Mouse (Mus musculus) G1E (cell line): Measurements from ENCODE around the gene Cavin2.
A peak's percentile ranks its signal among the peaks of the same experiment; 100 is the strongest.

Experiments used
- CTCF ChIP-seq: IDR thresholded peaks from 2 replicates; pipeline ENCODE4 v1.5.1; 2012; ENCODE audit warnings: low read depth, low read length, inconsistent platforms, mixed read lengths
- TAL1 ChIP-seq: conservative IDR thresholded peaks from 2 replicates; pipeline ENCODE4 v1.6.1; 2012; ENCODE audit warnings: low read depth, low read length, inconsistent platforms, mixed read lengths

DNA sequence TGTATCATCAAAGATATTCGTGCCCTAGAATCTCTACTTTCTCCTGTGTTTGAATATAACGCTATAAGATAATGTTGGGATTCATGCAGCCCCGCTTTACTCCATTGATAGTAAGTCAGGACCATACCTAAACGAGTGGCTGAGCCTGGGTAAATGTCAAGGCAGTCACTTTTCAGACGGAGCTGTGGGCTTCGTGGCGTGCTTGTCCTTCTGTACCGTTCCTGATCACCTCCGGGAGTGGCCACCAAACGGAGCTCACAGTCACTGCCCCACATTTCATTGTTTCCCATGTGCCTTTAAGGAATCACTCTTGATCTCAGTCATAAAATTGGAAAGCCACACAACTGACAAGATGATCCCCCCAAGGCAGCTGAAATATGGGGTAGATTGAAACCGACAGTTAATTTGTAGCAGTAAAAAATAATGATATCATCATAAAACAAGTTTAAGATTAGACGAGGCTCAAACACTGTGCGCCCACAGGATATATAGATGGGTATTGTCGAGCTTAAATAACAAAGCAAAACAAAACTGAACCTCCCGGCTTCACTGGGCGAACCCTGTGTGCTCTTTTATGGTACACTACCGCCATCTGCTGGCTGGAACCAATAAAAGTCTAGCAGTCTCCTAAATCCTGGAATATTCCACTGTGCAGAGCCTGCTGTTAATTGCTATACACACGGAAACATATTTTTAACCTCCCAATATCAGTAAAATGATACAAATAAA lies 44.8 kb downstream of the Cavin2 start:
- TF ChIP-seq TAL1 = no peak
- peak; percentile 52 for TF ChIP-seq CTCF
